Mouse (Mus musculus): ENCODE data around the gene Haus4. TPM values are rescaled to one million over a fixed set of nuclear protein-coding genes. Genes with fewer than 3 reads are reported as not detected.
A peak's percentile ranks its signal among the peaks of the same experiment; 100 is the strongest.

Haus4 gene
- total RNA-seq, 2 experiments from 2014 or later, result 2.6 to 2.8 TPM

DNA sequence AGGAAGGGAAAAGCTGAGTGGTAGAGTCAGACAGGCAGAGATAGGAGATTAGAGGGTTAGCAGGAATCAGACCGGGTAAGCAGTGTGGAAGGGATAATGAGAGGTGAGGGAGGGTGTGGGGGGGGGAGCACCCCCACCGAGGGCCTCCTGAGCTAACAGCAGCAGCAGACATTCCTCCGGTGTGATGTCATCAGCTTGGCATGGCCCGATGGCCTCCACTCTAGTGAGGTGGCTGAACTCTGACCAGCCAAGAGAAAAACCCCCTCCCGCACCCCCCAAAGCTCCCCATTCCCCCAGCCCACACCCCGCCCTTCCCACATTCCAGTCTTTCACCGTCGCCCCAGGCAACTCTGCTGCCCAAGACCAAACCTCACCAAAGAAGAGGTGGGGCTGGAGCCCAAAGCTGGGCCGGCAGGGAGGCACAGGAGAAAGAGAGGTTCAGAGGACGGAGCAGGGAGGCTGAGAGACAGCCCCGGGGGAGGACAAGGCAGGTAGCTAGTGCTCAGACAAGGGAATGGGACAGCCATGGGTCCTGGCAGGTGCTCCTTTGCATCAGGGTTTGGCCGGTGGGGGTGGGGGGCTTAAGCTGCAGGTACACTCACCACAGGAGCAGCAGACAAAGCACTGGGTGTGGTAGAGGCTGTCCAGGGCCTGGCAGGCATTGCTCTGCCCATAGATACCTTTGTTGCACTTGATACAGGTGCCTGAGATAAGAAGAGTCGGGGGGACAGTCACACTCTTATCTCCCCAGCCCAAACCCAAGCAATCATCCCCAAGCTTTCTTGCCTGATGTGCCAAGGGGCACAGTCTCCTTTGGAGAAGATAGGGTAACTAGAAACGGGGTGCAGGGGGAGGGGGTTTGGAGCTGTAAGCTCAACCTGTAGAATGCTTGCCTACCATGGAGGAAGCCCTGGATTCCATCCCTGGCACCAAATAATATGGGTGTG lies 18.6 kb upstream of the Haus4 start:
- DNase-seq, result peak in 1 of 2 experiments; percentile 54

DNA sequence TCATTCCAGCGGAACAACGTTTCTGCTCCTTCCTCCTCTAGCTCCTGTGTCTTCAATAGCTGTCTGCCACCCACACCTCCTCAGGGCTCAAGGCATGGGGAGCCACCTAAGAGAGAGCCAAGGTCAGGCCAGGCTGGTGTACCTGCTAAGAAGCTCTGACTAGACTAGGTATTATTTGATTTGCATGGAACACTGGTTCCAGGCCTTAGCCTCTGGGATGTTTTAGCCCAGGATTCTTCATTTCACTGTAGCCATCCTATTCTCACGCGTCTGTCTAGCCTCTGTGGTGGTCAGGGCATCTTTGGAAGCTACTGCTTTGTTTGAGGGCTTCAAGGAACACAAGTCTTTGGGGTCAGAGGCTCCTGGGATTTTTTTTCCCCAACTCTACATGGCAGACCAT lies 17.7 kb upstream of the Haus4 start:
- DNase-seq, result no peak

- DNase-seq, result peak in 1 of 2 experiments; percentile 54
Observed at GRCm38 (mm10) chr14:54569451-54570392, 15.3 kb upstream of the Haus4 start.

- peak; percentile 79 to 89 for DNase-seq
Observed at GRCm38 (mm10) chr14:54568694-54569414, 14.4 kb upstream of the Haus4 start.

DNA sequence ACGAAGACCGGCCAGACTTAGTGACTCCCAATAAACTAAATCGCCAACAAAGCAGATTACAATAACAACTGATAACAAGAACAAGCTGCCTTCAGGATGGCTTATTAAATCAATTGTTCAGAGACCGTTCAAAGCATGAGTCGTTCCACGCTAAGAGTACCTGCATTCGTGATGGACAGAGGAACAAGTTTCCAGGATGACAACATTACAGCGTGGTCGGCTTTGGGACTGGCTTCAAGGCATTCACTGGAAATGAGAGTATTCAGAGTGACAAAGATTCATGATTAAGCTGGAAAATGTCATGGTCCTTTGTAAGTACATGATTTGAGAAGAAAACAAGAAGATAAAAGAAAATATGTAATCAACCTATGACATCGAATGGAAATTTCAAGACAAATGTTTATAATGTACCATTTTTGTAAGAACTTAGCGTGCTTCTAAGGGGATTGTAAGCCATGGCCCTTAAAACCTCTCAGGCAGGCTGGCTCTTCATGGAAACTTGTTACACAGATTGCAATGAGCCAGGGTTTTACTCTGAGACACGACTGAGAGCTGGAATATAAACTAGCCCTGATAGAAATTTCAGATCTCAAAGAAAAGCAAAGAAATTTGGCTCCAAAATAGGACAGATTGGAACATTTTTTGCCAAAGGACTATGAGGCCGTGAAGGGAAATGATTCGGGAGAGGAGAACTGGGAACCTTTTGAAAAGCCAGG lies 6.3 kb upstream of the Haus4 start:
- DNase-seq, result no peak

DNA sequence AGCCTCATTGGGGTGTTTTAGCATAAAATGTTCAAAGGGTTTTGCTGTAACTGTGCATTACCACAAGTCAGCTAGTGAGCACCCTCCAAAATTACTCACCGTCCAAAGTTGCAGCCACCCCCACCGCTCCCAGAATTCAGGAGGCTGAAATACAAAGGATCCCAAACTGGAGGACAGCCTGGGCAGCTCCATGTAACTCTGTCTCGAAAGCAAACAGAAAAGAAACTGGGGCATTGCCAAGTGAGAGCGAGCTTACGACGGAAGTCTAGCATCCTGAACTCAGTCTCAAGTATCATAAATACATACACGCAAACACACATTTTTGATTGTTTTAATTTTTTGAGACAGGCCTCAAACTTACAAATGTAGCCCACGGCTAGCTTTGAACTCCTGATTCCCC lies 2.9 kb upstream of the Haus4 start:
- no peak for DNase-seq

- no peak for DNase-seq
Observed at GRCm38 (mm10) chr14:54553454-54553974, 902 bp downstream of the Haus4 start.

DNA sequence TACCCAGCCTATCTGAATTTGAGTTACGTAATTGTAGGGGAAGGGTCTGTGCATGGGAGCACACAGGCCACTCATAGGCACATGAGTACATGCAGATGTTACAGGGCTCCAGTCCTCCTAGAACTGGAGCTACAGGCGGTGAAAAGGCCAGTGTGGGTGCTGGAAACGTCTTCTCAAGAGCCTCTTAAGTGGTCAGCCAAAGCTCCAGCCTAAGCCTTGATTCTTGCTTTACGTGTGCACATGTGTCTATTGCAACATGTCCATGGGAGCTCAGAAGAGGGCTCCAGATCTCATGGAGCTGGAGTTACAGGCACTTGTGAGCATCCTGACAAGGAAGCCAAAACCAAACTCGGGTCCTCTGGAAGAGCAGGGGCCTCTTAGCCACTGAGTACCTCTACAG lies 9.7 kb downstream of the Haus4 start:
- DNase-seq, result no peak

GRCm38 (mm10) chr14:54540771-54541170 lies 13.6 kb downstream of the Haus4 start:
- DNase-seq, result no peak

- no peak for DNase-seq
Observed at GRCm38 (mm10) chr14:54538580-54538979, 15.8 kb downstream of the Haus4 start.

- DNase-seq, result peak; percentile 73 to 93
Observed at GRCm38 (mm10) chr14:54528446-54529111, 25.8 kb downstream of the Haus4 start.

- DNase-seq, result no peak
Observed at GRCm38 (mm10) chr14:54528007-54528393, 26.4 kb downstream of the Haus4 start.

DNA sequence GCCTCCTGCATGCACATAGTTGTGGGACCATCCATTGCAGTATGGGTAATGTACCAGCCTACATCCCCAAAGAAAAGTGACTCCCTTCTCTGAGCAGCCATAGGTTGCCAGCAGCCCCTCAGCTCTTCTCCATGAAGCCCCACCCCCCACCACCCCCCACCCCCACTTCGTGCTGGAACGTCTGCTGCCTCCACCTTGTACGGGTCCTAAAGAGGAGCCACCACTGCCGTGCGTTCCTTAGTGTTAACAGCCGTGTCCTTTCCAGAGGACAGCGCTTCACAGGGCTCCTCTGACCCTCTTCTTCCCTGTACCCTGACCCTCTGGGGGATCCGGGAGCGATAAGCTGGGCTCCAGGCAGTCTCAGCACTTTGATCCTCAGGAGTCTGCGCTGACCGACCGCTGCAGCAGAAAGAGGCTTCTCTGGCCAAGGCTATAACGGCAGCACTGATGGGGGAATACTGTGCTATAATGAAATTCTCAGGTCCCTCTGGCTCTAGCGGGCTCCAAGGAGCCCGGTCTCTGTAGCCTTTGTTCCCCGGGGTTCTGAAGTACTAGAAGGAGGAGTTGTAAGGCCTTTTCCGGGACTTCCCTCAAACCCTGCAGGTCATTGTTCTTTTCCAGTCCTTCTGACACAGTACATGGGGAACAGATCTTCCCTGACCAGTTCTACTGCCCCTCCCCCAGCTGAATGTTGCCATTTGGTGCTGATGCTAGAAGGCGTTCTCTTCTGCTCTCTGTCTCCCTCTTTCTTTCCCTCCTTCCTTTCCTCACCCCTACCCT lies 27.0 kb downstream of the Haus4 start:
- DNase-seq, result peak in 1 of 2 experiments; percentile 44

DNA sequence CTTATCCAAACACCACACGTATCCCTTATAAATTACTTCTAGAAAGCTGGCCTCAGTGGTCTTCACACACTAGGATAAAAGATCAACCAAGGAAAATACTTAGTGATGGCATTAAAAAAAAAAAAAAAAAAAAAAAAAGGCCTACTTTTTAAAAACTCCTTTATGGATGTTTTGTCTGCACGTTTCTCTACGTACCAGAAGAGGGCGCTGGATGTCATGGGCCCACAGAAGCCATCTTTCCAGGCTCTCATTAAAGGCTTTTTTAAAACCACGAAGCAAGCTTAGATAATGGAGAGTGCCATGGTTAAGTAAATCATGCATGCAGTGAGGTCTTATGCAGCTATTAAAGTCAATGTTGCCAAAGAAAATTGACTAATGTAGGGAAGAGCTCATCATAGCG lies 30.8 kb downstream of the Haus4 start:
- no peak for DNase-seq

DNA sequence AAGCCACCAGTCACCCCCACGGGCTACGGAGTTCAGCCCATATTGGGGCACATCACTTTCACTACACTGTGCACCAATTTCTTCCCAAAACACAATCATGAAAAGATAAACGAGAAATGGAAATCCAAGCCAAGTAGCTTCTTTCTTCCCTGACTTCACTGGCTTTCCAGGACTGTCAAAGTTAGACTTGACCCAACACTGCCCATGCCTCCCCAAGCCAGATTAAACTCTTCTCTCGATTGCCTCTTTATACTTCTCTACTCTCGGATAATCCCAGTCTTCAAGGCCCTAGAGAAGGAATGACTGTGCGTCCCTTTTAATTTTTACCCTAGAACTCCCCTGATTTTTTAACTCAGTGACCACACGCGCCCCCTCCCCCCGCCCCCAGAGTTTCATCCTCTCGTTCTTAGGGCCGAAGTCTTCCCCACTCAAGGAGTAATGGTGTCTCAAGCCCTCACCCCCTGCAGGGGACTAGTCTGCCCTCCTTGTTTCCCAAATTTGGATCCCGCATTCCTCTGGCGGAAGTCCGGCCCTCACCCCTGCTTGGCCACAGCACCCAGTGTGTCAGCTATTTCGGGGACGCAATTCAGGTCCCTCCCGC lies 37.6 kb downstream of the Haus4 start:
- DNase-seq, result no peak

DNA sequence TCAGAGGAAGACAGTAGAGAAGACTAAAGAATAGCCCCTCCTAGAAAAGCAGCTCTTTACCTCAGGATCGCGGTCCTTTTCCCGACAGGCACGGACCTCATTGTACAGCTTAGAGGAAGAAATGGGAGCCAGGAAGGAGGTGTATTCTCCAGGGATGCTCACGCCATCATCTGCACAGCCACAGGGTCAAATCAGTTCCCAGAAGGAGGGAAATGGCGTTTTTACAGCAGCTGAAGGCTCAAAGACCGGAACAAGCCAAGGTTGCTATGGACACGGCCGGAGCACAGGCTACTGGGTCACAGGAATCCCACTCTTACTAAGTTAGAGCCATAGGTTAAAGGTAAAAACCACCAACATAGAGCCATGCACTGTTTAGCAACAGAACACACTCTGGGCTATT lies 44.6 kb downstream of the Haus4 start:
- DNase-seq, result no peak

DNA sequence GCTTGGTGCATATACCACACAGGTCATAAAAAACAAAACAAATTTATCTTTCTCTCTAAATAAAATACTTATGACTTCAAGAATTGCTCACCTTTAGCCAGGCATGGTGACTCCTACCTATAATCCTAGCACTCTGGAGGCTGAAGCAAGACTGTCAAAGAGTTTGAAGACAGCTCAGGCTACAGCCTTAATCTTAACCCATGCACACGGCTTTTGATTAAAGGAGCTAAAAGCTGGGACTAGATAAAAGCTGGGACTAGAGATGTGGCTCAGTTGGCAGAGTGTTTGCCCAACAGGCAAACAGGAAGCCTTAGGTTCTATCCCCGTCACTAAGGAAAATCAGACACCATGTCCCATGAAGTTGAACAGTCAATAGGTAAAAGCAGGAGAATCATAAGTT lies 51.3 kb downstream of the Haus4 start:
- no peak for DNase-seq

- DNase-seq, result no peak
Observed at GRCm38 (mm10) chr14:54501365-54501764, 53.1 kb downstream of the Haus4 start.

DNA sequence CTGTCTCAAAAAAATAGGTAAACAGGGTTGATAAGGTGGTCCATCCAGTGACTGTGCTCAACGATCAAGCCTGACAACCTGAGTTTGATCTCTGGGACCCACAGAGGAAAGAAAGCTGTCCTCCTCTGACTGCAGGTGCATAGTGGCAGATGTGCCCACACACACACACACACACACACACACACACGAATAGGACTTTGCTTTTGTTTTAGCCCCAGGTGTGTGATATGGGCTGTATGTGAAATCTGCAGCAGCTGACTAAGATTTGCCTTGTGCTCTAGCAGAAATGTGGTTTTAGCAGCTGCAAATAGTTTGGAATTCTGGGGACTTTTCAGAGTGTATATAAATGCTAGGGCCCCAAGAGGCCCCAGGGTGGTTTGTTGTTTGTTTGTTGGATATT lies 55.1 kb downstream of the Haus4 start:
- DNase-seq, result no peak
